Mouse (Mus musculus): Measurements from ENCODE around the gene Tmem183a. TPM values are rescaled to one million over a fixed set of nuclear protein-coding genes. Genes with fewer than 3 reads are reported as not detected.
A peak's percentile ranks its signal among the peaks of the same experiment; 100 is the strongest.

The Tmem183a gene
- total and polyA plus RNA-seq, 2 experiments: 130 to 152 TPM

- Histone ChIP-seq H3K27ac (replicated peaks; ENCODE audit: insufficient read depth, low read depth, low read length) (no peak overlapping the region), H3K4me1 (ENCODE audit: control insufficient read depth, insufficient read depth, low read length) (no peaks in the 10 kb centered on the region), H3K79me2 (ENCODE audit: control insufficient read depth, insufficient read depth, low read length) (no peaks in the 10 kb centered on the region), H3K27me3 (ENCODE audit: control insufficient read depth, insufficient read depth, low read length) (no peaks in the 10 kb centered on the region), H3K9ac (ENCODE audit: low read depth, low read length) (no peak overlapping the region), H3K4me3 (ENCODE audit: insufficient read depth, low read depth, low read length) (no peak overlapping the region), H3K36me3 (ENCODE audit: control insufficient read depth, insufficient read depth, low read length) (no peaks in the 10 kb centered on the region)
- TF ChIP-seq CTCF (IDR thresholded peaks at IDR 0.05; ENCODE audit: low read depth, low read length) (no peak), POLR2A (IDR thresholded peaks at IDR 0.05; ENCODE audit: extremely low read depth, insufficient read depth, low read length) (no peak)
- WGBS: 92% methylated on average over 12 of the region's 12 CpGs
- no peak for DNase-seq (ENCODE audit: extremely low read depth, low read depth, low spot score)
Measured at GRCm38 (mm10) chr1:134398210-134398609, 36.4 kb upstream of the Tmem183a start.

DNA sequence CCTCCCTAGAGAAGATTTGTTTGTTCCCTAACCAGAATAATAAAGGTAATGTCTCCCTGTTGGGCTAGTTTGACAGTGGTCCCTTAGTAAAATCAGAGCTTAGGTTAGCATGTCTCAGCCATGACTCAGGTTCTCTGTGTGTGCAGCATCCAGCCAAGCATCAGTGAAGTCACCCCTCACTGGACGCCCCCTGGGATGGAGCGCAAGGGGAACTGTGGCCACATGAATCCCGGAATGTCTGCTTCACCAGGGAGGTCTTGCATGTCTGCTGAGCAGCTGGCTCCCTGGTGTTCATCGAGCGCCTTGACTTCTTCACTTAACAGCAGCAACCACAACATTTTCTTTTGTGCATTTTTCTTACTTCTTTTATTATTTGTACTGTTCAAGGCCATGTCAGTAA lies 32.0 kb upstream of the Tmem183a start:
- H3K27ac ChIP-seq (replicated peaks; ENCODE audit: insufficient read depth, low read depth, low read length): no peak overlapping the region
- no peaks in the 10 kb centered on the region for H3K4me1 ChIP-seq (ENCODE audit: control insufficient read depth, insufficient read depth, low read length)
- no peak for DNase-seq (ENCODE audit: extremely low read depth, low read depth, low spot score)
- 77% methylated on average over 5 of the region's 5 CpGs for WGBS
- no peak overlapping the region for H3K4me3 ChIP-seq (ENCODE audit: insufficient read depth, low read depth, low read length)
- H3K27me3 ChIP-seq (ENCODE audit: control insufficient read depth, insufficient read depth, low read length): no peaks in the 10 kb centered on the region
- H3K9ac ChIP-seq (ENCODE audit: low read depth, low read length): no peak overlapping the region
- H3K79me2 ChIP-seq (ENCODE audit: control insufficient read depth, insufficient read depth, low read length): no peaks in the 10 kb centered on the region
- no peaks in the 10 kb centered on the region for H3K36me3 ChIP-seq (ENCODE audit: control insufficient read depth, insufficient read depth, low read length)
- no peak for TF ChIP-seq POLR2A (IDR thresholded peaks at IDR 0.05; ENCODE audit: extremely low read depth, insufficient read depth, low read length)
- no peak for TF ChIP-seq CTCF (IDR thresholded peaks at IDR 0.05; ENCODE audit: low read depth, low read length)

- DNase-seq (ENCODE audit: extremely low read depth, low read depth, low spot score): no peak
- no peak within 1 kb of the TSS for H3K4me3 ChIP-seq (ENCODE audit: insufficient read depth, low read depth, low read length)
- H3K4me1 ChIP-seq (ENCODE audit: control insufficient read depth, insufficient read depth, low read length): peaks cover 4% of the 10 kb centered on the region; the same call in 1 of the 2 replicates
- H3K27ac ChIP-seq (replicated peaks; ENCODE audit: insufficient read depth, low read depth, low read length): no peak within 1 kb of the TSS
- no peak within 1 kb of the TSS for H3K9ac ChIP-seq (ENCODE audit: low read depth, low read length)
- no peak for TF ChIP-seq POLR2A (IDR thresholded peaks at IDR 0.05; ENCODE audit: extremely low read depth, insufficient read depth, low read length)
- no peak for TF ChIP-seq CTCF (IDR thresholded peaks at IDR 0.05; ENCODE audit: low read depth, low read length)
- WGBS: 97% methylated on average over 1 of the region's 1 CpGs
- H3K79me2 ChIP-seq (ENCODE audit: control insufficient read depth, insufficient read depth, low read length): no peaks in the 10 kb centered on the region
- H3K36me3 ChIP-seq (ENCODE audit: control insufficient read depth, insufficient read depth, low read length): no peaks in the 10 kb centered on the region
- 0 out of 2 replicates have a peak, but pooled peaks cover 3% of the 10 kb centered on the region for H3K27me3 ChIP-seq (ENCODE audit: control insufficient read depth, insufficient read depth, low read length)
Measured at GRCm38 (mm10) chr1:134385666-134386065, 23.9 kb upstream of the Tmem183a start, which contains the start of gene 4933406M09Rik. Gene 4933406M09Rik, plus strand, starts transcription at chr1:134385940.

GRCm38 (mm10) chr1:134385176-134385575 lies 23.4 kb upstream of the Tmem183a start:
- H3K36me3 ChIP-seq (ENCODE audit: control insufficient read depth, insufficient read depth, low read length): no peaks in the 10 kb centered on the region
- H3K27me3 ChIP-seq (ENCODE audit: control insufficient read depth, insufficient read depth, low read length): 0 out of 2 replicates have a peak, but pooled peaks cover 3% of the 10 kb centered on the region
- no peak overlapping the region for H3K9ac ChIP-seq (ENCODE audit: low read depth, low read length)
- H3K79me2 ChIP-seq (ENCODE audit: control insufficient read depth, insufficient read depth, low read length): no peaks in the 10 kb centered on the region
- H3K27ac ChIP-seq (replicated peaks; ENCODE audit: insufficient read depth, low read depth, low read length): no peak overlapping the region
- peaks cover 4% of the 10 kb centered on the region; the same call in 1 of the 2 replicates for H3K4me1 ChIP-seq (ENCODE audit: control insufficient read depth, insufficient read depth, low read length)
- no peak overlapping the region for H3K4me3 ChIP-seq (ENCODE audit: insufficient read depth, low read depth, low read length)
- no peak for DNase-seq (ENCODE audit: extremely low read depth, low read depth, low spot score)
- no peak for TF ChIP-seq CTCF (IDR thresholded peaks at IDR 0.05; ENCODE audit: low read depth, low read length)
- TF ChIP-seq POLR2A (IDR thresholded peaks at IDR 0.05; ENCODE audit: extremely low read depth, insufficient read depth, low read length): no peak

DNA sequence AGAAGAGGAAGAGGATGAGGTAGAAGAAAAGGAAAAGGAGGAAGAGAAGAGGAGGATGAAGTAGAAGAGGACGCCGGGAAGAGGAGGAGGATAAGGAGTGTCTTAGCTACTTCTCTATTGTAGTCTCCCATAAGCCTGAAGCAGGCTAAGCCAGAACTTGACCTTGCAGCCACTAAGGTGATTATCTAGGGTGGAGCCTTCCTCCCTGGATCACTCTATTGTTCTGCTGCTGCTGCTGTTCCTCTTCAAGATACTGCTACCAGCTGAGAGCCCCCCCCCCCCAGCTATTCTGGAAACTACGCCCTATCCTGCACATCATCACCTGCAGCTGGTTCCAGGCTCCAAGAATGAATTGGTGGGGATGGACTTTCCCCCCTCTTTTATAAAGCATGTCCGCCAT lies 22.8 kb upstream of the Tmem183a start:
- no peak for DNase-seq (ENCODE audit: extremely low read depth, low read depth, low spot score)

GRCm38 (mm10) chr1:134381795-134382625 lies 20.2 kb upstream of the Tmem183a start:
- H3K27me3 ChIP-seq (ENCODE audit: control insufficient read depth, insufficient read depth, low read length): 0 out of 2 replicates have a peak, but pooled peaks cover 3% of the 10 kb centered on the region
- peaks cover 4% of the 10 kb centered on the region; the same call in 1 of the 2 replicates for H3K4me1 ChIP-seq (ENCODE audit: control insufficient read depth, insufficient read depth, low read length)
- TF ChIP-seq POLR2A (IDR thresholded peaks at IDR 0.05; ENCODE audit: extremely low read depth, insufficient read depth, low read length) (no peak), CTCF (IDR thresholded peaks at IDR 0.05; ENCODE audit: low read depth, low read length) (no peak)
- peak overlapping the region; percentile 33; the same call in 1 of the 2 replicates for H3K4me3 ChIP-seq (ENCODE audit: insufficient read depth, low read depth, low read length)
- H3K27ac ChIP-seq (replicated peaks; ENCODE audit: insufficient read depth, low read depth, low read length): no peak overlapping the region
- DNase-seq (ENCODE audit: extremely low read depth, low read depth, low spot score): no peak
- WGBS: 10% methylated on average over 19 of the region's 19 CpGs
- H3K79me2 ChIP-seq (ENCODE audit: control insufficient read depth, insufficient read depth, low read length): no peaks in the 10 kb centered on the region
- no peaks in the 10 kb centered on the region for H3K36me3 ChIP-seq (ENCODE audit: control insufficient read depth, insufficient read depth, low read length)
- H3K9ac ChIP-seq (ENCODE audit: low read depth, low read length): no peak overlapping the region

More for the DNA sequence above, 22.8 kb upstream of the Tmem183a start:
- Histone ChIP-seq H3K9ac (ENCODE audit: low read depth, low read length) (no peak overlapping the region), H3K4me3 (ENCODE audit: insufficient read depth, low read depth, low read length) (no peak overlapping the region), H3K27me3 (ENCODE audit: control insufficient read depth, insufficient read depth, low read length) (0 out of 2 replicates have a peak, but pooled peaks cover 3% of the 10 kb centered on the region), H3K79me2 (ENCODE audit: control insufficient read depth, insufficient read depth, low read length) (no peaks in the 10 kb centered on the region), H3K27ac (replicated peaks; ENCODE audit: insufficient read depth, low read depth, low read length) (no peak overlapping the region), H3K36me3 (ENCODE audit: control insufficient read depth, insufficient read depth, low read length) (no peaks in the 10 kb centered on the region), H3K4me1 (ENCODE audit: control insufficient read depth, insufficient read depth, low read length) (peaks cover 4% of the 10 kb centered on the region; the same call in 1 of the 2 replicates)
- no peak for TF ChIP-seq CTCF (IDR thresholded peaks at IDR 0.05; ENCODE audit: low read depth, low read length)
- TF ChIP-seq POLR2A (IDR thresholded peaks at IDR 0.05; ENCODE audit: extremely low read depth, insufficient read depth, low read length): no peak
- WGBS: 79% methylated on average over 4 of the region's 4 CpGs
